Mouse (Mus musculus) bone marrow, adult 2 months (tissue): ENCODE data around the gene Ncapd3.

Source experiments
- CTCF ChIP-seq: fragments of 200-500 bp; IDR thresholded peaks from 2 replicates; pipeline ENCODE4 v1.5.1; 2011; ENCODE audit warnings: low read length, control low read depth; ENCODE audit not compliant: control insufficient read depth, insufficient read depth
- POLR2A ChIP-seq: fragments of 200-500 bp; IDR thresholded peaks from 2 replicates; pipeline ENCODE4 v1.6.1; 2011; ENCODE audit warnings: low read depth, mild to moderate bottlenecking, control low read depth, low read length, borderline replicate concordance; ENCODE audit not compliant: control insufficient read depth

DNA sequence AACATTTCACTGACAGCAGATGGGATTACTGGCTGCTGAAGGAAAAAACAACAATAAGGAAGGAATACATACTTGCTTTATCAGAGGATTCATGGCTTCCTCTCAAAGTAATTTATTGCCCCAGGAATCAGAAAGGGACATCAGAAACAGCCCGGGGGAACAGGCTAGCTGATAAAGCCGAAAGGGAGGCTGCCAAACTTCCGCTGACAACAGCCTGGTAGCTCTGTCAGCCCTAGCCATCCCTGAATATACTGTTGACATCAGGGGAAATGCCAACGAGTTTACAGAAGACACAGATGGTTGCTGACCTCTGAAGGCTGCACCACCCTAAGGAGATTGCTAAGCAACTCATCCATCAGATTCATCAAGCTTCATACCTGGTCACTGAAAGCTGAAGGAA, 98.7 kb downstream of the Ncapd3 start:
- TF ChIP-seq CTCF: no peak
- TF ChIP-seq POLR2A: no peak
